Mouse (Mus musculus) MEL-GATA-1-ER (cell line): ENCODE results near the gene Prkcb.

Experiments
- DNase-seq: peaks from one replicate; pipeline ENCODE4 v3.0.0-alpha.2; 2012; ENCODE audit warnings: low read depth; ENCODE audit errors: extremely low read depth

Prkcb gene

GRCm38 (mm10) chr7:122657423-122658126 lies 369.0 kb downstream of the Prkcb start:
- no peak for DNase-seq

GRCm38 (mm10) chr7:122665311-122666049 lies 376.9 kb downstream of the Prkcb start:
- no peak for DNase-seq

GRCm38 (mm10) chr7:122667903-122668302 lies 379.4 kb downstream of the Prkcb start:
- DNase-seq: no peak

GRCm38 (mm10) chr7:122670442-122670872 lies 381.9 kb downstream of the Prkcb start, which contains the start of gene Cacng3:
Cacng3 (plus strand) TSS chr7:122670492.
- no peak for DNase-seq

GRCm38 (mm10) chr7:122670873-122671641 lies 382.5 kb downstream of the Prkcb start:
- no peak for DNase-seq

- DNase-seq: no peak
Measured at GRCm38 (mm10) chr7:122672981-122673380, 384.4 kb downstream of the Prkcb start.

GRCm38 (mm10) chr7:122675207-122675606 lies 386.7 kb downstream of the Prkcb start:
- DNase-seq: no peak
